Mouse (Mus musculus) forebrain, embryonic 16.5 days (tissue): ENCODE results near the gene Myb. TPM values are rescaled to one million over a fixed set of nuclear protein-coding genes. Genes with fewer than 3 reads are reported as not detected.
A peak's percentile ranks its signal among the peaks of the same experiment; 100 is the strongest.

Source experiments
- ATAC-seq: fragments of 200-750 bp; cut with Nextera tagmentation; 2 replicates; pipeline ENCODE4 v1.8.0; 2017; ENCODE audit warnings: mild to moderate bottlenecking, moderate library complexity
- H3K27ac ChIP-seq: fragments of 300-500 bp; sonication (generic); 2 replicates; pipeline ENCODE4 v1.5.1; 2014; ENCODE audit warnings: low read length, control low read depth
- H3K27me3 ChIP-seq: fragments of 300-500 bp; sonication (generic); replicated peaks from 2 replicates; pipeline ENCODE4 v1.6.1; 2014; ENCODE audit warnings: low read length; ENCODE audit not compliant: control insufficient read depth, insufficient read depth
- H3K36me3 ChIP-seq: fragments of 300-500 bp; sonication (generic); 2 replicates; pipeline ENCODE4 v1.6.1; 2014; ENCODE audit not compliant: control insufficient read depth, insufficient read depth
- H3K4me1 ChIP-seq: fragments of 300-500 bp; sonication (generic); replicated peaks from 2 replicates; pipeline ENCODE4 v1.6.1; 2014; ENCODE audit warnings: low read length; ENCODE audit not compliant: control insufficient read depth, insufficient read depth
- H3K4me2 ChIP-seq: fragments of 300-500 bp; sonication (generic); 2 replicates; pipeline ENCODE4 v1.6.1; 2014; ENCODE audit warnings: mild to moderate bottlenecking, low read length, control low read depth
- H3K4me3 ChIP-seq: fragments of 300-500 bp; sonication (generic); replicated peaks from 2 replicates; pipeline ENCODE4 v1.5.1; 2014; ENCODE audit warnings: mild to moderate bottlenecking, low read length, control low read depth
- H3K9ac ChIP-seq: fragments of 300-500 bp; sonication (generic); replicated peaks from 2 replicates; pipeline ENCODE4 v1.6.1; 2014; ENCODE audit warnings: low read depth, low read length, control low read depth
- H3K9me3 ChIP-seq: fragments of 300-500 bp; sonication (generic); 2 replicates; pipeline ENCODE4 v1.6.1; 2016; ENCODE audit warnings: low read length; ENCODE audit not compliant: control insufficient read depth
- WGBS: fragments of 180-500 bp; shearing (Covaris S2); extraction: QIAGEN DNeasy Blood & Tissue Kit; methylation state at CpG from one replicate; pipeline ENCODE4 v1.1.7; 2014; 5-methylcytosine and 5-hydroxymethylcytosine counted together
- polyA plus RNA-seq: library from polyadenylated mRNA; unstranded; fragments of >200 nt; fragmentation: Nextera tagmentation; extraction: Ambion mirVana; gene quantifications from 2 replicates; pipeline ENCODE4 v1.2.1, GENCODE M21; 2015

The Myb gene
- polyA plus RNA-seq, 1 experiment from 2014 or later: 3.0 TPM

DNA sequence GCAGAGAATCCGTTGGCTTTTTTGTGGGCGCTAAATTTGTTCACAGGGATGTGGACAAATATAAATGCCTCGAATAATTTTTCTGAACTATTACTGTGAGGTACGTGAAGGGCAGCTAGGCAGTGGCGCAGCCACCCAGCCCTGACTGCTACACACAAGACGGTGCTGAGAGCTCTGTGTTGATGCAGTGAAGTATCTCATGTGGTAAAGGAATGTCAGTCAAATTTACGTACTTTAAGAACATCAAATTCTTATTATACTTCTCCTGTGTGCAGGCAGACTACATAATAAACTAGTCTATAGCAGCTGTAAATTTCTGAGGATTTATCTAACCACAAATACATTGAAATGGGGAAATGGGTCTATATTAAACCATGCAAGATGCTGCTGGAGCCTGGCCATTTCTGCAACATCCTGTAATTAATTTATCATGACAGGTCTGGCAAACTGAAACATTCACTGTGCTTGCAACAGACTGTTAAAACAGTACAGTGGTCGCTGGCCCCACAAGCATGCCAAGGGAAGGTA lies 77.3 kb downstream of the Myb start:
- Histone ChIP-seq H3K27ac (0 out of 2 replicates have a peak overlapping the region, but pooled peaks have one; percentile 10), H3K9me3 (no peaks in the 10 kb centered on the region), H3K9ac (no peak overlapping the region), H3K27me3 (no peaks in the 10 kb centered on the region), H3K36me3 (no peaks in the 10 kb centered on the region), H3K4me1 (peaks cover 26% of the 10 kb centered on the region), H3K4me3 (no peak overlapping the region), H3K4me2 (no peak overlapping the region)
- ATAC-seq: peak; percentile 47
- 29% methylated on average over 8 of the region's 8 CpGs for WGBS

DNA sequence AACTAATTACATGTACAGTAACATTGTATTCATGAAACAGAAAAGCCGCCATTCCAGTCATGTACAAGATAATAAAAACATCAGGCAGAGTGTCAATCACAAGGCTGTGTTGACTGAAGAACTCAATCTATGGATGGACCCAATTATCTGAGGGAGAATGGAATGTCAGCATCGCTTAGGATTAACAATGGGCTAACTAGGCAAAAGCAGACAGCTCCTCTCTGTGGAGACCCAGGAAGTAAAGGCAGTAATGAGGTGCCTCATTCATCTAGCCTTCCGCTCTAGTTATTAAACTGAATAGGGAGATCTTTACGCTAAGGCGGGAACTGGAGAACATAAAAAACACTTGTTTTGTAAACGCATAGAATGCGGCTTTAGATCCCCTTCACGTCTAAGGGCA lies 78.3 kb downstream of the Myb start:
- no peaks in the 10 kb centered on the region for H3K27me3 ChIP-seq
- no peak overlapping the region for H3K4me3 ChIP-seq
- no peaks in the 10 kb centered on the region for H3K36me3 ChIP-seq
- peak; percentile 60 for ATAC-seq
- 4% methylated on average over 8 of the region's 8 CpGs for WGBS
- no peak overlapping the region for H3K4me2 ChIP-seq
- H3K4me1 ChIP-seq: peaks cover 20% of the 10 kb centered on the region
- no peak overlapping the region for H3K27ac ChIP-seq
- no peak overlapping the region for H3K9ac ChIP-seq
- no peaks in the 10 kb centered on the region for H3K9me3 ChIP-seq

GRCm38 (mm10) chr10:21077151-21077719 lies 83.5 kb downstream of the Myb start:
- WGBS: 80% methylated on average over 14 of the region's 14 CpGs
- Histone ChIP-seq H3K9me3 (no peaks in the 10 kb centered on the region), H3K36me3 (no peaks in the 10 kb centered on the region), H3K4me2 (no peak overlapping the region), H3K4me1 (no peaks in the 10 kb centered on the region), H3K27me3 (no peaks in the 10 kb centered on the region), H3K9ac (no peak overlapping the region), H3K4me3 (no peak overlapping the region), H3K27ac (no peak overlapping the region)
- ATAC-seq: no peak

GRCm38 (mm10) chr10:21076731-21077130 lies 84.1 kb downstream of the Myb start:
- H3K27ac ChIP-seq: no peak overlapping the region
- H3K4me1 ChIP-seq: no peaks in the 10 kb centered on the region
- no peak overlapping the region for H3K9ac ChIP-seq
- H3K9me3 ChIP-seq: no peaks in the 10 kb centered on the region
- no peaks in the 10 kb centered on the region for H3K27me3 ChIP-seq
- no peak for ATAC-seq
- 88% methylated on average over 7 of the region's 7 CpGs for WGBS
- H3K4me3 ChIP-seq: no peak overlapping the region
- no peaks in the 10 kb centered on the region for H3K36me3 ChIP-seq
- H3K4me2 ChIP-seq: no peak overlapping the region

GRCm38 (mm10) chr10:21076137-21076536 lies 84.6 kb downstream of the Myb start:
- no peaks in the 10 kb centered on the region for H3K9me3 ChIP-seq
- H3K27me3 ChIP-seq: no peaks in the 10 kb centered on the region
- H3K27ac ChIP-seq: no peak overlapping the region
- ATAC-seq: no peak
- no peaks in the 10 kb centered on the region for H3K36me3 ChIP-seq
- H3K4me1 ChIP-seq: no peaks in the 10 kb centered on the region
- H3K4me2 ChIP-seq: no peak overlapping the region
- WGBS: 91% methylated on average over 1 of the region's 1 CpGs
- no peak overlapping the region for H3K9ac ChIP-seq
- no peak overlapping the region for H3K4me3 ChIP-seq

Other genes with a start within 250 kb of the Myb start
- 62.4 and 79.6 TPM in 2 replicates for gene Ahi1, start 208.4 kb downstream of the Myb start, polyA plus RNA-seq
- gene Hbs1l, start 135.0 kb upstream of the Myb start, polyA plus RNA-seq: 123 and 127 TPM in 2 replicates
- not detected in 2 replicates for gene Aldh8a1, start 216.3 kb upstream of the Myb start, polyA plus RNA-seq